Mouse (Mus musculus): ENCODE data around the gene Syn3. TPM values are rescaled to one million over a fixed set of nuclear protein-coding genes. Genes with fewer than 3 reads are reported as not detected.

Gene Syn3
- total RNA-seq, 1 experiment, result 1.5 TPM

GRCm38 (mm10) chr10:86337239-86337638 is 161.5 kb downstream of the Syn3 start:
- H3K9ac ChIP-seq (ENCODE audit: insufficient read depth, low read depth, low read length, poor library complexity, severe bottlenecking), result no peak overlapping the region
- H3K4me1 ChIP-seq (ENCODE audit: control insufficient read depth in 2 of 2, insufficient read depth in 2 of 2, low read length in 2 of 2, poor library complexity in 1 of 2), result peaks cover 16 to 34% of the 10 kb centered on the region in 2 experiments; a peak in 3 of 4 replicates

GRCm38 (mm10) chr10:86336506-86336905 is 162.2 kb downstream of the Syn3 start:
- in situ Hi-C loops (cut with MboI; ENCODE audit: low sequenced_read_pairs in 2 of 2, unreplicated experiment in 2 of 2), result no loop called here
- Histone ChIP-seq H3K4me3 (ENCODE audit: insufficient read depth in 1 of 2, low read depth in 1 of 2, low read length in 2 of 2, poor library complexity in 1 of 2, severe bottlenecking in 1 of 2) (no peak overlapping the region), H3K27ac (ENCODE audit: insufficient read depth, low read depth, low read length, poor library complexity, severe bottlenecking) (no peak overlapping the region), H3K9ac (ENCODE audit: insufficient read depth, low read depth, low read length, poor library complexity, severe bottlenecking) (no peak overlapping the region), H3K4me1 (ENCODE audit: control insufficient read depth in 2 of 2, insufficient read depth in 2 of 2, low read length in 2 of 2, poor library complexity in 1 of 2) (peaks cover 16 to 29% of the 10 kb centered on the region in 2 experiments; a peak in 3 of 4 replicates), H3K36me3 (ENCODE audit: control insufficient read depth, insufficient read depth, low read length, poor library complexity, severe bottlenecking) (no peaks in the 10 kb centered on the region), H3K9me3 (ENCODE audit: control insufficient read depth, insufficient read depth, low read depth, low read length) (no peaks in the 10 kb centered on the region)
- no peak for DNase-seq (ENCODE audit: low read depth, low spot score)
- TF ChIP-seq MAFK (IDR thresholded peaks at IDR 0.05; ENCODE audit: insufficient read depth, low read depth, low read length) (no peak), ZNF384 (IDR thresholded peaks at IDR 0.05; ENCODE audit: low read depth, low read length) (no peak), CHD2 (IDR thresholded peaks at IDR 0.05; ENCODE audit: low read depth, low read length) (no peak), HCFC1 (IDR thresholded peaks at IDR 0.05; ENCODE audit: borderline replicate concordance, insufficient read depth, low read length) (no peak), ZC3H11A (IDR thresholded peaks at IDR 0.05; ENCODE audit: borderline replicate concordance, low read depth, low read length) (no peak)

More at GRCm38 (mm10) chr10:86337239-86337638, 161.5 kb downstream of the Syn3 start:
- H3K9me3 ChIP-seq (ENCODE audit: control insufficient read depth, insufficient read depth, low read depth, low read length), result no peaks in the 10 kb centered on the region
- in situ Hi-C loops (cut with MboI; ENCODE audit: low sequenced_read_pairs in 2 of 2, unreplicated experiment in 2 of 2), result no loop called here
- no peak overlapping the region for H3K4me3 ChIP-seq (ENCODE audit: insufficient read depth in 1 of 2, low read depth in 1 of 2, low read length in 2 of 2, poor library complexity in 1 of 2, severe bottlenecking in 1 of 2)
- DNase-seq (ENCODE audit: low read depth, low spot score), result no peak
- no peaks in the 10 kb centered on the region for H3K36me3 ChIP-seq (ENCODE audit: control insufficient read depth, insufficient read depth, low read length, poor library complexity, severe bottlenecking)
- H3K27ac ChIP-seq (ENCODE audit: insufficient read depth, low read depth, low read length, poor library complexity, severe bottlenecking), result no peak overlapping the region
- TF ChIP-seq ZNF384 (IDR thresholded peaks at IDR 0.05; ENCODE audit: low read depth, low read length) (no peak), CHD2 (IDR thresholded peaks at IDR 0.05; ENCODE audit: low read depth, low read length) (no peak), HCFC1 (IDR thresholded peaks at IDR 0.05; ENCODE audit: borderline replicate concordance, insufficient read depth, low read length) (no peak), MAFK (IDR thresholded peaks at IDR 0.05; ENCODE audit: insufficient read depth, low read depth, low read length) (no peak), ZC3H11A (IDR thresholded peaks at IDR 0.05; ENCODE audit: borderline replicate concordance, low read depth, low read length) (no peak)

- no peak overlapping the region for H3K9ac ChIP-seq (ENCODE audit: insufficient read depth, low read depth, low read length, poor library complexity, severe bottlenecking)
- in situ Hi-C loops (cut with MboI; ENCODE audit: low sequenced_read_pairs in 2 of 2, unreplicated experiment in 2 of 2), result no loop called here
- no peaks in the 10 kb centered on the region for H3K36me3 ChIP-seq (ENCODE audit: control insufficient read depth, insufficient read depth, low read length, poor library complexity, severe bottlenecking)
- H3K27ac ChIP-seq (ENCODE audit: insufficient read depth, low read depth, low read length, poor library complexity, severe bottlenecking), result no peak overlapping the region
- H3K4me1 ChIP-seq (ENCODE audit: control insufficient read depth in 2 of 2, insufficient read depth in 2 of 2, low read length in 2 of 2, poor library complexity in 1 of 2), result peaks cover 11 to 21% of the 10 kb centered on the region in 2 experiments; a peak in 3 of 4 replicates
- no peak for DNase-seq (ENCODE audit: low read depth, low spot score)
- H3K4me3 ChIP-seq (ENCODE audit: insufficient read depth in 1 of 2, low read depth in 1 of 2, low read length in 2 of 2, poor library complexity in 1 of 2, severe bottlenecking in 1 of 2), result no peak overlapping the region
- H3K9me3 ChIP-seq (ENCODE audit: control insufficient read depth, insufficient read depth, low read depth, low read length), result no peaks in the 10 kb centered on the region
- TF ChIP-seq CHD2 (IDR thresholded peaks at IDR 0.05; ENCODE audit: low read depth, low read length) (no peak), HCFC1 (IDR thresholded peaks at IDR 0.05; ENCODE audit: borderline replicate concordance, insufficient read depth, low read length) (no peak), ZNF384 (IDR thresholded peaks at IDR 0.05; ENCODE audit: low read depth, low read length) (no peak), MAFK (IDR thresholded peaks at IDR 0.05; ENCODE audit: insufficient read depth, low read depth, low read length) (no peak), ZC3H11A (IDR thresholded peaks at IDR 0.05; ENCODE audit: borderline replicate concordance, low read depth, low read length) (no peak)
Measured at GRCm38 (mm10) chr10:86334581-86334980, 164.1 kb downstream of the Syn3 start.

GRCm38 (mm10) chr10:86332942-86333341 is 165.8 kb downstream of the Syn3 start:
- TF ChIP-seq MAFK (IDR thresholded peaks at IDR 0.05; ENCODE audit: insufficient read depth, low read depth, low read length) (no peak), CHD2 (IDR thresholded peaks at IDR 0.05; ENCODE audit: low read depth, low read length) (no peak)
- H3K27ac ChIP-seq (ENCODE audit: insufficient read depth, low read depth, low read length, poor library complexity, severe bottlenecking), result no peak overlapping the region

More at GRCm38 (mm10) chr10:86332942-86333341, 165.8 kb downstream of the Syn3 start:
- H3K36me3 ChIP-seq (ENCODE audit: control insufficient read depth, insufficient read depth, low read length, poor library complexity, severe bottlenecking), result no peaks in the 10 kb centered on the region
- in situ Hi-C loops (cut with MboI; ENCODE audit: low sequenced_read_pairs in 2 of 2, unreplicated experiment in 2 of 2), result no loop called here
- H3K9ac ChIP-seq (ENCODE audit: insufficient read depth, low read depth, low read length, poor library complexity, severe bottlenecking), result no peak overlapping the region
- H3K4me3 ChIP-seq (ENCODE audit: insufficient read depth in 1 of 2, low read depth in 1 of 2, low read length in 2 of 2, poor library complexity in 1 of 2, severe bottlenecking in 1 of 2), result no peak overlapping the region
- no peak for DNase-seq (ENCODE audit: low read depth, low spot score)
- no peaks in the 10 kb centered on the region for H3K9me3 ChIP-seq (ENCODE audit: control insufficient read depth, insufficient read depth, low read depth, low read length)
- H3K4me1 ChIP-seq (ENCODE audit: control insufficient read depth in 2 of 2, insufficient read depth in 2 of 2, low read length in 2 of 2, poor library complexity in 1 of 2), result peaks cover 9 to 12% of the 10 kb centered on the region in 2 experiments; a peak in 2 of 4 replicates
